Mouse (Mus musculus) frontal cortex, postnatal 25 days (tissue): Measurements from ENCODE around the gene Chaf1a.
"Not testable (repeated sequence)": the region's sequence is repeated elsewhere in the genome, so short reads cannot be mapped to it uniquely, and the experiment has no call there.

Experiments
- DNase-seq, 2 experiments: peaks; one replicate each; pipeline ENCODE4 v3.0.0; 2022; ENCODE audit warnings: low spot score in 2 of 2

Gene Chaf1a

DNA sequence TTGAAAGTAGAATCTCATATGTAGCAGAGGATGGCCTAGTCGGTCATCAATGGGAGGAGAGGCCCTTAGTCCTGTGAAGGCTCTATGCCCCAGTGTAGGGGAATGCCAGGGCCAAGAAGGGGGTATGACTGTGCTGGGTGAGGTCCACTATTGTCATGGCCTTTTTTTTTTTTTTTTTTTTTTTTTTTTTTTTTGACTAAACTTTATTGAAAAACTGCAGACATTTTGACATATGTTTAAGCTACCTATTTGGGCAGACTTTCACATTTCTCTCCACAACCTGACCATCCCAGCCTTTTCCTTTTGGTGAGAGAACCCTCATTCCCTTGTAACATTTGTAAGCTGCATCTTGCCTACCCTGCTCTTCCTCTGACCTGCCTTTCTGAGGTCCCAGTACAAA, 52.1 kb downstream of the Chaf1a start:
- DNase-seq: no peak

GRCm38 (mm10) chr17:56092794-56093193, 52.6 kb downstream of the Chaf1a start:
- DNase-seq: no peak

- no peak for DNase-seq
These were observed 56.6 kb downstream of the Chaf1a start for GRCm38 (mm10) chr17:56096883-56097282.

DNA sequence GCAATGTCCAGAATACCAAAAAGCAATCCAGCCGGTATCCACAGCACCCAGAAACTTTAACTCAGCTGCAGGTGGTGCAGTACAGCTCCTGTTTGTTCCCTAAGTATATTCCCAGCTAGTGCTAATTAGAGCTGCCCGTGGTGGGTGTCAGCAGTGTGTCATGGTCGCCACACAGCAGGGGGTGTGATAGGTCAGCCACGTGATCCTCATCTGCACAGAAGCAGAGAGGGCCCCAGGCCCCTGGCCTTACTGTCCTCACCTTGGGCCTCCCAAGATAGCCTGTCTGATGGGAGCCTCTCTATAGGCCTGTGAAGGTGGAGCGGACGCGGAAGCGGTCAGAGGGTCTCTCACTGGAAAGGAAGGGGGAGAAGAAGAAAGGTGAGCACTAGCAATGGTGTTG, 57.9 kb downstream of the Chaf1a start:
- no peak for DNase-seq

DNA sequence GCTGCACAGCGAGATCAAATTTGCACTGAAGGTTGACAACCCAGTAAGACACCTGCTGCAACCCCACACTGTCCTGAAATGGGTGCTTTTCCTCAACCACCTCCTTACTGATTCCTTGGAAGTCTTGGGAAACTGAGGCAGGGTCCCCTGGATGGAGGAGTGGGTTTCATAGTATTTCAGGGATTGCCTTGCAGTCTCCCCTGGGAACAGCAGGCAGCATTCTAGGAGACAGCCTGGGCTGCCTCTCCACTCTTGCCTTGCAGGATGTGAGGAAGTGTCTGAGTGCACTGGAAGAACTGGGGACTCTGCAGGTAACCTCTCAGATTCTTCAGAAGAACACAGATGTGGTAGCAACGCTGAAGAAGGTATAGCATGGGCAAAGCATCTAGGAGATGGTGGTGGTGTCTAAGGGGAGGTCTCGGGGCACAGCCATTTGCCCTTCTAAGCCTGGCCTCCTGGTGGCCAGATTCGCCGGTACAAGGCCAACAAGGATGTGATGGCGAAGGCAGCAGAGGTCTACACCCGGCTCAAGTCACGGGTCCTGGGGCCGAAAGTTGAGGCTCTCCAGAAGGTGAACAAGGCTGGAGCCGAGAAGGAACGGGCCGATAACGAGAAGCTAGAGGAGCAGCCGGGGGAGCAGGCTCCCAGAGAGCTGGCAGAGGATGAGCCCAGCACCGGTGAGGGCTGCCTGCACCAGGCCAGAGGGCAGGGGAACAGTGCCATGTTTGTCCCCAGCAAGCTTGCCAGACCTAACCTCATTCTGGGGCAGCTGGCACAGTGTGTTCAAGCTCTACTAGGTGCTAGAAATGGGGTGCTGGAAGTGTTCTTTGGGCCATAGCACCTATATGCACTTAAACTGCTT, 58.7 kb downstream of the Chaf1a start:
- DNase-seq: no peak

DNA sequence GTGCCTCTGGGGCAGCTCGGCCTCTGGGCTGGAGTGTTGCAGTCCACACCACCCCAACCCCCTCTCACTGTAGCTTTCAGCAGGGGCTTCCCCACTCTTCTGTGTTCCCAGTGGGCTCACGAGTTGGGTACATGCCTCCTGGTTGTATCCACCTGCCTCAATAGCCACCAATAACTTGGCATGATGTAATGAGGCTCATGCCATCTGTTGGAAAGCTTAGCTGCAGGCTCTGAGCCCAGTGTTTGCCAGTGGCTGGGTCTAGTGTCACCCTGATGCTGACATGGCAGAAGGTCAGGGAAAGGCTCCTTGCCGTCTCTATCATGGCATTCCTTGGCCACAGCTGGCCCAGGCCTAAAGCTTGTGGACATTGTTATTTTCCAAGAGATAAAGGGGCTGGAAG, 60.6 kb downstream of the Chaf1a start:
- no peak for DNase-seq

GRCm38 (mm10) chr17:56102158-56102557, 61.9 kb downstream of the Chaf1a start:
- no peak for DNase-seq

- no peak for DNase-seq
These were observed 62.7 kb downstream of the Chaf1a start for GRCm38 (mm10) chr17:56102927-56103326.

- DNase-seq: no peak
These were observed 63.4 kb downstream of the Chaf1a start for GRCm38 (mm10) chr17:56103465-56104285.

GRCm38 (mm10) chr17:56104821-56105220, 64.6 kb downstream of the Chaf1a start:
- not testable (repeated sequence) for DNase-seq

DNA sequence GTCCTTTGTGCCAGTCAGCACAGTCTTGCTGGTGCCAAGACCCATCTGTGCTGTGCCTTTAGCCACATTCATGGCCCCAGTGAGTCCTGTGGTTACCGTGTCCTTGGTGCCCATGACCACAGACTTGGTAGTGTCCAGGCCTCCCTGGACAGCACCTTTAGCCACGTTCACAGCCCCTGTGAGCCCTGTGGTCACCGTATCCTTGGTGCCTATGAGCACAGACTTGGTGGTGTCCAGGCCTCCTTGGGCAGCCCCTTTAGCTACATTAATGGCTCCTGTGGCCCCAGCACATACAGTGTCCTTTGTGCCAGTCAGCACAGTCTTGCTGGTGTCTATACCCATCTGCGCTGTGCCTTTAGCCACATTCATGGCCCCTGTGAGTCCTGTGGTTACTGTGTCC, 66.2 kb downstream of the Chaf1a start:
- DNase-seq: not testable (repeated sequence)

- no peak for DNase-seq
These were observed 66.7 kb downstream of the Chaf1a start for GRCm38 (mm10) chr17:56106981-56107380.

GRCm38 (mm10) chr17:56107736-56108135, 67.5 kb downstream of the Chaf1a start:
- DNase-seq: no peak

GRCm38 (mm10) chr17:56108334-56109044, 68.2 kb downstream of the Chaf1a start:
- no peak for DNase-seq

- no peak for DNase-seq
These were observed 69.2 kb downstream of the Chaf1a start, which contains the start of gene Plin4 for GRCm38 (mm10) chr17:56109219-56110051. TSS of gene Plin4 (minus strand) at chr17:56109803.

DNA sequence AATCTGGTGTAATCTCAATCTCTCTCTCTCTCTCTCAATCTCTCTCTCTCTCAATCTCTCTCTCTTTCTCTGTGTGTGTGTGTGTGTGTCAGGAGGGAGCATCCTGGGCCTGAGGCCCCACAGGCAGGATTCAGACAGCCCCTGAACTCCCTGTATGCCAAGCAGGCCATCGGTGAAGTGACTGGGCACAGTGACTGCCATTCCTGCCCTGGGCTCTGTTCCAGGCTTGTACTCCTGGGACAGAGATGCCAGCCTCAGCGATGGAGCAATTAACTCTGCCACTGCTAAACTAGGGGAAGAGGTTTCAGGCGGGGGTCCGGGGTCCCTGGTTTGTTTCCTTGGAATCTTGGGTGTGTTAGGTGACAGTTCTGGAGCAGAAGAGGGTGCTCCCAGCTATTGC, 70.3 kb downstream of the Chaf1a start:
- DNase-seq: no peak

GRCm38 (mm10) chr17:56111021-56111420, 70.8 kb downstream of the Chaf1a start:
- DNase-seq: no peak

GRCm38 (mm10) chr17:56111864-56112263, 71.6 kb downstream of the Chaf1a start:
- DNase-seq: peak in 1 of 2 experiments; percentile 51

DNA sequence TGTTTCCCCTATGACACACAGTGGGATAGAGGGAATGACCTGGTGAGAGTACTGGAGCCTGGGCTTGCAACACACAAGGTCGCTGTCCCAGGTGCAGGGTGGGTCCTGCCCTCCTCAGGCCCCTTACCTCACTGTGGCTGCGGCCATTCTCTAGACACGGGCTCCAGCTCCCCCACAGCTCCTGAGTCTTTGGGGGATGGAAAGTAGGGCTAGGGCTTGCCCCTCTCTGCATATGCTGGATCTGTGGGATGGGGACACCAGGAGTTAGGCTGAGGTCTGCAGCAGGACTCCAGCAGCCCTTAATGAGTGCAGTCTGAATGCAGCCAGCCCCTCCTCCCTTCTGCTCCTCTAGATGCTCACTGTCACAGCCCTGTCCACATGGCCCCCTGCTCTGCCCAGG, 72.5 kb downstream of the Chaf1a start:
- DNase-seq: no peak

DNA sequence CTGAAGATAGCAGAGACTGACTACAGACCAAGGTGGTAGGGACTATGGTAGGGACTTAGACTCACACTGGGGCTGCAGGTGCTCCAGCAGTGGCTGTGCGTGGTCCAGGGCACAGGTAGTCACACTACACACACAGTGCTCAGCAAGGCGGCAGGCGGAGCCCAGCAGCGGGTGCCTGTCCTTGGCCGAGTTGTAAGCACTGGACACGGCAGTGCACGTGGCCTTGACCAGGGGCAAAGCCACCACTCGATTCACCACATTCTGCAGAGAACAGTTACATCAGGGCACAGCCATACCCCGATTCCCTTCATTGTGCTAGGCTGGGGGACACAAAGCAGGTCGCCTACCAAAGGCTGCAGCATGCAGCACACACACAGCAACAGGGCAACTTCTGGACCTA, 76.0 kb downstream of the Chaf1a start:
- DNase-seq: no peak

DNA sequence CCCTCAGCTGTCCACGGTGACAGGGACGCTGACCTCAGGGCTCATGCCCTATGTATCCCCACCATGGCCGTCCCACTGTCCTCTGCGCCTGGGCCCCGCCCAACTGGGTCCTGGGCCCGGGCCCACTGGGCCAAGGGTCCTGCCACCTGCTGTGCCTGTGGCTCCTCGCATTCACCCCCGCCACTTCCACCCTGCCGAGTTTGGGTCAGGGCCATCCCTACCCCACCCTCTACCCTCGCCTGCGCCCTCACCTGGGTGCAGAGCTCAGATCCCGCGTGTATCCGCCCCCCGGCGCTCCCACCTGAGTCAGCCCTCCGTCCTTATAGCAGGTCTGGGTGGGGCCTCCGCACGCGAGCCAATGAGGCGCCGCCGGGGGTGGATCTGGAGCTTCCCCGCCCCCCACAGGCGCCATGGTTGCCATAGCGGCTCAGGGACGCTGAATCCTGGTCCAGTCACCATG, 77.0 kb downstream of the Chaf1a start, which contains the start of gene Plin5:
Gene Plin5 (minus strand): TSS at position 346 of the 460 bp plus-strand sequence.
- DNase-seq: no peak
